Mouse (Mus musculus) c-Kit-positive CD71-positive TER-119-positive erythroid progenitor cells, embryonic 14.5 days (primary cell): ENCODE results near the gene Rad51.

ENCODE experiments used
- DNase-seq: peaks from one replicate; pipeline ENCODE4 v3.0.0-alpha.2; 2013; ENCODE audit warnings: low spot score

Gene Rad51

DNA sequence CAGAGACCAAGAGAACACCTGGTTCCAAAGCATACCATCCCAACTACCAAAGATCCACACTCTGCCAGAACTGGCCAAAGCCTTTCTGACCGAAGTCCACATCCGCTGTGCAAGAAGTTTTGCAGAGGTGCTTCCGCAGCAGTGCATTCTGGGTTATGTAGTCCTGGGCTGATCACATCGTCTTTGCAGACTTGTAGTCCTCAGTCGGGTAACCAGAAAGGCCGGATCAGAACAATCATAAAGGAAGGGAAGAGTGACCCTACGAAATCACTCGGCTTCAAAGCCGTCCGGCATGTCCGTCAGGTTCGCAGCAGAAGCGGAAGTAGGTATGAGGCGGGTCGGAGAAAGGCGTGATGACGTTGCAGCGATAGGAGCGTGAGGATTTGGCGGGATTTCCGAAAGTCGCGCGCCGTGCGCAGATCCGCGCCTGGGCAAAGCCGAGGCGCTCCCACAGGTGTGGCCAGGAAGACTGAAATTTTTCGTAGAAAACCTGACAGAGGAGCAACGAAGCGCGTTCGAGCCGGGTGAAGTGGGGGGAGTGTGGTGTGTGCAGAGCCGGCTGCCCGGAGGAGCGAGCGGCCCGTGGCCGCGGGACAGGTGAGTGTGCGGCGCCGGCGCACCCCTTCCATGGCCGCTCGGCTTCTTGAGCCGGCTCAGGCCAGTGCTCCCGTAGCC lies at the start of gene Rad51:
TSS of gene Rad51 (plus strand) at position 356 of the 675 bp plus-strand sequence.
- DNase-seq, result peak; percentile 90

- no peak for DNase-seq
Measured at GRCm38 (mm10) chr2:119072397-119072796, 40.2 kb upstream of the Rad51 start.

DNA sequence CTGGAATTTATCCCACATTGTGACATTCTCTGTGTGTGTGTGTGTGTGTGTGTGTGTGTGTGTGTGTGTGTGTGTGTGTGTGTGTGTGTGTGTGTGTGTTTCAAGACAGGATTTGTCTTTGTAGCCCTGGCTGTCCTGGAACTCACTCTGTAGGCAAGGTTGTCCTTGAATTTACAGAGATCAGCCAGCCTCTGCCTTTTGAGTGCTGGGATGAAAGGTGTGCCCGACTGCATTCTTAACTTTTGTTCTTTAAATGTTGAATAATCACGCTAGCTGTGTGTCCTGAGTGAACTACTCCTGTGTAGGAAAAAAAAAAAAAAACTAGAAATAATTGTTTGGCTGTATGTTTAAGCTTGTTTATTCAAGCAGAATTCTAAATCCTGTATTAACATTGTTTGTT lies 26.4 kb upstream of the Rad51 start:
- DNase-seq, result no peak

GRCm38 (mm10) chr2:119101552-119101951 lies 11.0 kb upstream of the Rad51 start:
- DNase-seq, result peak; percentile 40

- no peak for DNase-seq
Measured at GRCm38 (mm10) chr2:119106583-119106982, 6.0 kb upstream of the Rad51 start.

DNA sequence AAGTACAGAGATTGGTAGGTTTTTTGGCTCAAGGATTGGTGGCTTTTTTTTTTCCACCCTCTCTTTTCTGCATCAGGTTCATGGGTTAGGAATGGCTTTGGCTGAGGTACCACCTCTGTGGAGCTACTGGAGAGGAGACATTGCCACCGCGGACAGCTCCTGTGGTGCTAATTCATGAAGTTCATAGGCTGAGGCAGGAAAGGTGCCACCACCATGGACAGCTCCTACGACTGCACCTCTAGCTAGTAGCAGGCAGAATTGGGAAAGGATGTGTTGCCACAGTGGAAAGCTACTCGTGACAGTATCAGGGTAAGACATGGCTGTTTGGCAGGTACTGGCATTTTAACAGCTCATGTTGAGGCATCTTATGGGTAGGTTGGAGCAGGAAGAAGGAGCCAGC lies 4.0 kb upstream of the Rad51 start:
- peak; percentile 48 for DNase-seq

DNA sequence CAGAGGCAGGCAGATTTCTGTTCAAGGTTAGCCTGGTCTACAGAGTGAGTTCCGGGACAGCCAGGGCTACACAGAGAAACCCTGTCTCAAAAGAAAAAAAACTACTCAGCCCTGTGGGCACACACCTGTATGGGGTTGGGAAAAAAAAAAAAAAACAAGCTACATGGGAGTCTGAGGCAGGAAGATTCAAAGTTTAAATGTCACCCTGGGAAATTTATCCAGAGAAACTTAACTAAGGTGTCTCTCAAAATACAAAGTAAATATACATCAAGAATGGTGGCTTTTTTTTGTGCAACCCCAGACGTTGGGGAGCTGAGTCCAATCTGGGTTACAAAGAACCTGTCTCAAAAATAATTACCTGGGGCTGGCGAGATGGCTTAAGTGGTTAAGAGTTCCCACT lies 1.5 kb upstream of the Rad51 start:
- DNase-seq, result no peak

DNA sequence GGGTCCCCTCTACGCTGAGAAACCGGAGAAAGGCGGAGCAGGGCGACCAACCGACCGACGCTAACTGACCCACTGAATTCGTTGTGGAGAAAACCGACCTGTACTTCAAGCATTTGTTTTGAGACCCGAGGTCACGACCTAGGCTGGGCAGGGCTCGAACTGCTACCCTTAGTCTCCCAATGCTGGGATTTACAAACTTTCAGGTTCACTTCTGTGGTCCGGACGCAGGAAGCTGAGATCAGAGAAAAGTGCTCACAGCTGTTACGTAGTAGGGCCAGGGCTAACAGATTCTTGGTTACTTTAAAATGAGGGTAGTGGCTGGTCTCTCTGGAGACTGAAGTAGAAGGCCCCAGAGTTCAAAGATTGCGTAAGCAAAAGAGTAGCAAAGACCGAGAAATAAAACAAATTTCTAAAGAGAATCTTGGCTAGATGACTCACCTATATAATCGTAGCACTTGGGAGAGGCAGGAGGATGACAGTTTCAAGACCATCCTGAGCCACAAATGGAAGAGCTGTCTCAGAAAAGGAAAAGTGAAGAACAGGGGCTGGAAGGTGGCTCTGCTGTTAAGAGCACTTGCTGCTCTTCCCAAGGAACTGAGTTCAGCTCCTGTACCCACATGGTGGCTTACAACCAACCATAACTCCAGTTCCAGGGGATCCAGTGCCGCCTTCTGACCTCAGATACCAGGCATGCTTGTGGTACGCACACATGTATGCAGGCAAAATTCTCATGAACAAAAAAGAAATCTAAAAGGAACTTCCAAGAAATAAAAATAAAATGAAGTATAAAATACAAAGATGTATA lies 730 bp downstream of the Rad51 start:
- peak; percentile 29 for DNase-seq

DNA sequence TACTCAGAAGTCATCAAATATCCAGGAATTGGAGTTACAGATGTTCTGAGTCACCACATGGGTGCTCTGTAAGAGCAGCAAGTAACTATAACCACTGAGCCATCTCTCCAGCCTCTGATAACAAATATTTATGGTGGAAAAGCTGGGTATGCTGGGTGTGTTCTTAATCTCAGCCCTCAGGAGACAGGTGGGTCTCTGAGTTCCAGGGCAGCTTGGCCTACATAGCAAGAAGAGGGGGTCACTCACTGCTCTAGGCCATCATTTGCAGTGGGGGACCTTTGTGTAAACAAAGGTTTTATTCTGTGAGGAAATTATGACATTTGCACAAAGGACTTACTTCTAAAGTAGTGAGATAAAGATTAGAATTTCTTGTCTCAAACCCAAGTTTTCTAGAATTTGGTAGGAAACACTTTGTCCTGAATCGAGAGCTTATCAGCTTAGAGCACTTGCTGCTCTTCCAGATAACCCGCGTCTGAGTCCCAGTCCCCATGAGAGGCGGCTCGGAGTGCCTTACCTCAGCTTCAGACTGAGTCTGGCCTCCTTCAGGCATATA lies 23.8 kb downstream of the Rad51 start:
- peak; percentile 83 for DNase-seq

- DNase-seq, result no peak
Measured at GRCm38 (mm10) chr2:119145199-119145598, 32.6 kb downstream of the Rad51 start.

DNA sequence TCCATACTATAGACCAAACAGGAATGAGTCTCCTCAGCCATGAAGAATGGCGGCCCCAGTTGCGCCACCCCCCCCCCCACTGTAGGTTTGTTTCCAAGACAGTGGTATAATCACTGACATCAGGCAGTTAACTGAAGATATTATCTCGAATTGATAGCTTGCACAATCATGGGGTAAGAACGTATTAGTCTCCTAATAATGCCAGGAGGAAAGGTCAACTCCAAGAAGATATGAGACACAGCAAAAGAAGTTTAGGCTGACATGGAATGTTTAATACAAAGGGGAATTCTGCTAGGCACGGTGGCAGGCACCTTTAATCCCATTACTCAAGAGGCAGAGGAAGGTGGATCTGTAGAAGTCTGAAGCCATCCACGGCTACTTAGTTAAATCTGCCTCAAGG lies 33.8 kb downstream of the Rad51 start:
- no peak for DNase-seq

- no peak for DNase-seq
Measured at GRCm38 (mm10) chr2:119147160-119147678, 34.6 kb downstream of the Rad51 start.

DNA sequence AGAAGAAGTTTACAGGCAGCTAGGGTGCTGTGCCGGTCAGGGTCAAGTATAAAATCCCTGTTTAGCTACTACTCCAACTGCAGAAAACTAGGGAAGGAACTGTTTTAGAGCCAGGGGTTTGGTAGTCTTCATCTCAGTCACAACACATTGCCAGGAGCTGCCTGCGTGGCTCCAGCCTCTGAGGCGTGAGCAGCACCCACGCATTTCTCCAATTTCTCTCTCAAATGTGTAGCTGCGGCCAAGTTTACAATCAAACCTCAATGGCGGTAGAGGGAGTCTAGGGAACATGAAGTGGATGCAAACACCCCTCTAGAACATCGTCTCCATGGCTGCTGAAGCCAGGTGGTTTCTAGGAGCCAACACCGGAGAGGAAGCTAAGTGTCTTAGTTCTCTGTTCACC lies 35.2 kb downstream of the Rad51 start:
- no peak for DNase-seq

- DNase-seq, result no peak
Measured at GRCm38 (mm10) chr2:119152255-119152654, 39.7 kb downstream of the Rad51 start.

- DNase-seq, result no peak
Measured at GRCm38 (mm10) chr2:119154683-119155082, 42.1 kb downstream of the Rad51 start.

DNA sequence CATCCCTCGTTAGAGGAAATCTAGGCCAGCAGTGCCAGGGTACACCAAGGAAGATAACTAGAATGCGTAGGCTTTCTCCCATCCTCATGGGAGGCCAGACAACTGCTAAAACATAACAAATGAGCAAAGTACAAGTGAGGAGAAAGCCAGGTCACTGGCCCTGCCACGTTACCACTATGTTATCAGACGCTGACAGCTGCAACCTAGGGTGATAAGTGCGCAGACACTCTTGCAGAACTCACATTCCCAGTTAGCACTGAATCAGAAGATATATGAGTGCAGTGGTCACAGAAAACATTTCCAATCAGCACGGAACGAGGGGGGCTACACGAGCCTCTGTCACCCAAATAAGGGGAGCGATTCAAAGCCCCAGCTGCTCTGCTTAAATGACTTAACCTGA lies 42.8 kb downstream of the Rad51 start:
- peak; percentile 91 for DNase-seq

GRCm38 (mm10) chr2:119156081-119156680 lies 43.6 kb downstream of the Rad51 start:
- DNase-seq, result peak; percentile 38

GRCm38 (mm10) chr2:119156681-119157572 lies 44.3 kb downstream of the Rad51 start, which contains the start of gene Rmdn3:
Rmdn3 (minus strand) TSS chr2:119157034.
- DNase-seq, result peak; percentile 94

DNA sequence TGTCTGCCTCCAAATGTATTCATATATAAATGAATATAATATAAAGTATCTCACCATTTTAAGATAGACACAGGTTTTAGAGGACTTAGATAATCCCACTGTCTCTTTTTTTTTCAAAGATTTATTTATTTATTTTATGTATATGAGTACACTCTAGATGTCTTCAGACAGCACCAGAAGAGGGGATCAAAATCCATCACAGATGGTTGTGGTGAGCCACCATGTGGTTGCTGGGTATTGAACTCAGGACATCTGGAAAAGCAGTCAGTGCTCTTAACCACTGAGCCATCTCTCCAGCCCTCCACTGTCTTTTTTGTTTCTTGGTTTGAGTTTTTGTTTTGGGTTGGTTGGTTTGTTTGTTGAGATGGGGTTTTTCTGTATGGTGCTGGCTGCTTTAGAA lies 45.2 kb downstream of the Rad51 start:
- no peak for DNase-seq

DNA sequence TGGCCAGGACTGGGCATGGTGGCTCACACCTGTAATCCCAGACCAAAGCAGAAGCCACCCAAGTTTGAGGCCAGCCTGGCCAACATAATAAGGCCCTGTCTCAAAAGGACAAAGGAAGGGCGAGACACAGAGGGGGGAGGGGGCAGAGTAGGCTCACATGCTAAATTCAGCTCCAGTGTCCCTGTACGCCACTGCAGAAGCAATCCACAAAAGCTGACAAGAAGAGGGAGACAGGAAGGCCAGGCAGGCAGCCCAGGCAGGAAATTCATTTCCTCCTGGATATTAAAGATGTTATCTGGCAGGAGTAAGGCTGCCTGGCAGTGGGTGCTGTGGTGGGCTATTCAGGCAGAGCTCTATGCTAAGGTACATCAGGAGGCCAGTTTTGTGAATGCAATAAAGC lies 48.7 kb downstream of the Rad51 start:
- DNase-seq, result no peak

- peak; percentile 60 for DNase-seq
Measured at GRCm38 (mm10) chr2:119163135-119163534, 50.5 kb downstream of the Rad51 start.
